Mouse (Mus musculus) heart, postnatal 0 days (tissue): ENCODE measurements around the gene Rnf26. TPM values are rescaled to one million over a fixed set of nuclear protein-coding genes. Genes with fewer than 3 reads are reported as not detected.

Source experiments
- ATAC-seq: fragments of 200-750 bp; cut with Nextera tagmentation; 2 replicates; pipeline ENCODE4 v1.8.0; 2017; ENCODE audit warnings: low read depth, moderate number of reproducible peaks, moderate library complexity; ENCODE audit not compliant: insufficient read depth
- DNase-seq: peaks from one replicate; pipeline ENCODE4 v3.0.0-alpha.2; 2016; ENCODE audit warnings: low spot score
- H3K27ac ChIP-seq: fragments of 300-500 bp; sonication (generic); 2 replicates; pipeline ENCODE4 v1.5.1; 2014; ENCODE audit warnings: low read depth, mild to moderate bottlenecking
- H3K27me3 ChIP-seq: fragments of 300-500 bp; sonication (generic); 2 replicates; pipeline ENCODE4 v1.6.1; 2014; ENCODE audit warnings: low read length, mixed read lengths; ENCODE audit not compliant: control insufficient read depth, insufficient read depth
- H3K36me3 ChIP-seq: fragments of 300-500 bp; sonication (generic); replicated peaks from 2 replicates; pipeline ENCODE4 v1.6.1; 2014; ENCODE audit warnings: low read length, mixed read lengths; ENCODE audit not compliant: control insufficient read depth, insufficient read depth
- H3K4me1 ChIP-seq: fragments of 300-500 bp; sonication (generic); 2 replicates; pipeline ENCODE4 v1.6.1; 2014; ENCODE audit warnings: antibody characterized with exemption; ENCODE audit not compliant: control insufficient read depth, insufficient read depth
- H3K4me2 ChIP-seq: fragments of 300-500 bp; sonication (generic); 2 replicates; pipeline ENCODE4 v1.6.1; 2014; ENCODE audit warnings: low read depth, mild to moderate bottlenecking, low read length, moderate library complexity
- H3K4me3 ChIP-seq: fragments of 300-500 bp; sonication (generic); 2 replicates; pipeline ENCODE4 v1.5.1; 2014; ENCODE audit warnings: low read depth, low read length
- H3K9ac ChIP-seq: fragments of 300-500 bp; sonication (generic); replicated peaks from 2 replicates; pipeline ENCODE4 v1.6.1; 2014; ENCODE audit warnings: low read depth, low read length, mixed read lengths
- H3K9me3 ChIP-seq: fragments of 300-500 bp; sonication (generic); replicated peaks from 2 replicates; pipeline ENCODE4 v1.6.1; 2016; ENCODE audit warnings: low read length; ENCODE audit not compliant: control insufficient read depth
- CTCF ChIP-seq: IDR thresholded peaks from 2 replicates; pipeline ENCODE4 v1.5.1; 2016; ENCODE audit warnings: antibody characterized with exemption, control low read depth, low read depth
- EP300 ChIP-seq: IDR thresholded peaks from 2 replicates; pipeline ENCODE4 v1.6.1; 2016; ENCODE audit warnings: antibody characterized with exemption, low read depth
- WGBS: fragments of 180-500 bp; shearing (Covaris S2); extraction: QIAGEN DNeasy Blood & Tissue Kit; methylation state at CpG from one replicate; pipeline ENCODE4 v1.1.7; 2014; 5-methylcytosine and 5-hydroxymethylcytosine counted together
- polyA plus RNA-seq: library from polyadenylated mRNA; unstranded; fragments of >200 nt; fragmentation: Nextera tagmentation; extraction: Ambion mirVana; gene quantifications from 2 replicates; pipeline ENCODE4 v1.2.1, GENCODE M21; 2015
- total RNA-seq: library from RNA; depleted of rRNA; stranded (reverse); fragments of >200 nt; gene quantifications from 2 replicates; pipeline ENCODE4 v1.2.3, GENCODE M21; 2014; ENCODE audit warnings: low replicate concordance

Gene Rnf26
- total and polyA plus RNA-seq, 2 experiments from 2014 or later, result 14.1 to 16.6 TPM

GRCm38 (mm10) chr9:44049381-44050165, 63.7 kb downstream of the Rnf26 start:
- TF ChIP-seq EP300 (no peak), CTCF (no peak)
- H3K9ac ChIP-seq, result no peak overlapping the region
- no peak overlapping the region for H3K4me3 ChIP-seq
- H3K4me2 ChIP-seq, result no peak overlapping the region
- ATAC-seq (no peak), DNase-seq (no peak)
- 75% methylated on average over 8 of the region's 8 CpGs for WGBS
- H3K4me1 ChIP-seq, result no peaks in the 10 kb centered on the region
- H3K9me3 ChIP-seq, result no peaks in the 10 kb centered on the region
- H3K27me3 ChIP-seq, result peaks cover 18% of the 10 kb centered on the region
- no peak overlapping the region for H3K27ac ChIP-seq
- H3K36me3 ChIP-seq, result no peaks in the 10 kb centered on the region

- no peaks in the 10 kb centered on the region for H3K4me1 ChIP-seq
- ATAC-seq (no peak), DNase-seq (no peak)
- WGBS, result 63% methylated on average over 15 of the region's 15 CpGs
- H3K36me3 ChIP-seq, result no peaks in the 10 kb centered on the region
- H3K4me2 ChIP-seq, result no peak overlapping the region
- TF ChIP-seq EP300, result no peak
- H3K4me3 ChIP-seq, result no peak overlapping the region
- H3K9ac ChIP-seq, result no peak overlapping the region
- H3K27me3 ChIP-seq, result peaks cover 26% of the 10 kb centered on the region
- H3K9me3 ChIP-seq, result no peaks in the 10 kb centered on the region
- no peak overlapping the region for H3K27ac ChIP-seq
Observed at GRCm38 (mm10) chr9:44048541-44049380, 64.6 kb downstream of the Rnf26 start.

GRCm38 (mm10) chr9:44047571-44048490, 65.5 kb downstream of the Rnf26 start:
- Histone ChIP-seq H3K27ac (no peak overlapping the region), H3K36me3 (no peaks in the 10 kb centered on the region), H3K9me3 (no peaks in the 10 kb centered on the region), H3K27me3 (peaks cover 35% of the 10 kb centered on the region), H3K4me3 (no peak overlapping the region), H3K9ac (no peak overlapping the region), H3K4me2 (no peak overlapping the region; the same call in 1 of the 2 replicates), H3K4me1 (no peaks in the 10 kb centered on the region)
- DNase-seq (no peak), ATAC-seq (no peak)
- TF ChIP-seq CTCF, result no peak
- no peak for TF ChIP-seq EP300
- WGBS, result 69% methylated on average over 14 of the region's 14 CpGs

- TF ChIP-seq CTCF, result no peak
- TF ChIP-seq EP300, result no peak
- H3K4me3 ChIP-seq, result no peak overlapping the region
- DNase-seq (no peak), ATAC-seq (no peak)
- no peaks in the 10 kb centered on the region for H3K4me1 ChIP-seq
- no peaks in the 10 kb centered on the region for H3K9me3 ChIP-seq
- H3K27ac ChIP-seq, result no peak overlapping the region
- H3K9ac ChIP-seq, result no peak overlapping the region
- H3K4me2 ChIP-seq, result no peak overlapping the region; the same call in 1 of the 2 replicates
- 64% methylated on average over 6 of the region's 6 CpGs for WGBS
- H3K36me3 ChIP-seq, result no peaks in the 10 kb centered on the region
- peaks cover 35% of the 10 kb centered on the region for H3K27me3 ChIP-seq
Observed at GRCm38 (mm10) chr9:44047071-44047470, 66.2 kb downstream of the Rnf26 start.

- H3K4me2 ChIP-seq, result peak overlapping the region; percentile 9; the same call in 1 of the 2 replicates
- peaks cover 38% of the 10 kb centered on the region for H3K27me3 ChIP-seq
- peak overlapping the region; percentile 0; the same call in 1 of the 2 replicates for H3K4me3 ChIP-seq
- no peak overlapping the region for H3K27ac ChIP-seq
- no peaks in the 10 kb centered on the region for H3K36me3 ChIP-seq
- TF ChIP-seq EP300, result no peak
- no peak for TF ChIP-seq CTCF
- ATAC-seq (no peak), DNase-seq (no peak)
- H3K4me1 ChIP-seq, result no peaks in the 10 kb centered on the region
- 76% methylated on average over 12 of the region's 12 CpGs for WGBS
- H3K9me3 ChIP-seq, result no peaks in the 10 kb centered on the region
- no peak overlapping the region for H3K9ac ChIP-seq
Observed at GRCm38 (mm10) chr9:44046426-44046825, 66.9 kb downstream of the Rnf26 start.
